Mouse (Mus musculus) MN1 (cell line): Measurements from ENCODE around the gene Grik4.

ENCODE experiments used
- DNase-seq: peaks from one replicate; pipeline ENCODE4 v3.0.0-alpha.2; 2016; ENCODE audit warnings: low spot score

Grik4 gene

GRCm38 (mm10) chr9:42742385-42742784 is 201.9 kb downstream of the Grik4 start:
- no peak for DNase-seq

- no peak for DNase-seq
Observed at GRCm38 (mm10) chr9:42736697-42737335, 207.5 kb downstream of the Grik4 start.

GRCm38 (mm10) chr9:42735086-42735485 is 209.2 kb downstream of the Grik4 start:
- no peak for DNase-seq

- DNase-seq = no peak
Observed at GRCm38 (mm10) chr9:42732731-42733318, 211.5 kb downstream of the Grik4 start.

GRCm38 (mm10) chr9:42728472-42728871 is 215.8 kb downstream of the Grik4 start:
- no peak for DNase-seq

GRCm38 (mm10) chr9:42727661-42728060 is 216.6 kb downstream of the Grik4 start:
- DNase-seq = no peak

- DNase-seq = no peak
Observed at GRCm38 (mm10) chr9:42727186-42727585, 217.1 kb downstream of the Grik4 start.

- no peak for DNase-seq
Observed at GRCm38 (mm10) chr9:42724099-42724498, 220.2 kb downstream of the Grik4 start.

- no peak for DNase-seq
Observed at GRCm38 (mm10) chr9:42722501-42722900, 221.8 kb downstream of the Grik4 start.

- no peak for DNase-seq
Observed at GRCm38 (mm10) chr9:42721718-42722117, 222.6 kb downstream of the Grik4 start.

- DNase-seq = no peak
Observed at GRCm38 (mm10) chr9:42721146-42721545, 223.1 kb downstream of the Grik4 start.

GRCm38 (mm10) chr9:42713912-42714311 is 230.4 kb downstream of the Grik4 start:
- DNase-seq = no peak

- no peak for DNase-seq
Observed at GRCm38 (mm10) chr9:42705848-42706247, 238.4 kb downstream of the Grik4 start.

- DNase-seq = no peak
Observed at GRCm38 (mm10) chr9:42703191-42703854, 241.0 kb downstream of the Grik4 start.

- DNase-seq = no peak
Observed at GRCm38 (mm10) chr9:42702231-42703132, 241.8 kb downstream of the Grik4 start.

- DNase-seq = no peak
Observed at GRCm38 (mm10) chr9:42701729-42702128, 242.6 kb downstream of the Grik4 start.

GRCm38 (mm10) chr9:42693024-42693423 is 251.3 kb downstream of the Grik4 start:
- no peak for DNase-seq

GRCm38 (mm10) chr9:42688143-42688542 is 256.1 kb downstream of the Grik4 start:
- DNase-seq = no peak

- DNase-seq = no peak
Observed at GRCm38 (mm10) chr9:42686104-42686503, 258.2 kb downstream of the Grik4 start.

GRCm38 (mm10) chr9:42674017-42674412 is 270.3 kb downstream of the Grik4 start:
- no peak for DNase-seq

GRCm38 (mm10) chr9:42673385-42674016 is 270.8 kb downstream of the Grik4 start:
- no peak for DNase-seq

GRCm38 (mm10) chr9:42672982-42673381 is 271.3 kb downstream of the Grik4 start:
- DNase-seq = no peak
